Mouse (Mus musculus) stomach, postnatal 0 days (tissue): ENCODE measurements at regions not wholly inside any gene's neighbourhood (a gene's known extent, or its start where the extent isn't known, plus 50 kb on each side); places are given as distances from the start of the nearest gene placed in this dataset.

ENCODE experiments used
- CTCF ChIP-seq: IDR thresholded peaks from 2 replicates; pipeline ENCODE4 v1.5.1; 2016; ENCODE audit warnings: antibody characterized with exemption, low read depth, mild to moderate bottlenecking, moderate library complexity
- EP300 ChIP-seq: optimal IDR thresholded peaks from 2 replicates; pipeline ENCODE3; 2016; ENCODE audit warnings: antibody characterized with exemption

- TF ChIP-seq CTCF: no peak
- TF ChIP-seq EP300: no peak
These were observed 57.7 kb upstream of the Meox2 start for GRCm38 (mm10) chr12:37050596-37050995.
